Mouse (Mus musculus): ENCODE data around the gene Depp1. TPM values are rescaled to one million over a fixed set of nuclear protein-coding genes. Genes with fewer than 3 reads are reported as not detected.
"Not testable (repeated sequence)": the region's sequence is repeated elsewhere in the genome, so short reads cannot be mapped to it uniquely, and the experiment has no call there.

Gene Depp1
- 10 to 100 TPM; 84.2 to 90.4 TPM for total RNA-seq (2021)
- long read RNA-seq, experiment 1, transcript Depp1-202 (2 exons, 1,317 nt) = minor isoform, 13 of 40 reads
- long read RNA-seq, experiment 1, transcript Depp1-201 (2 exons, 1,339 nt) = major isoform, 26 of 40 reads
- long read RNA-seq, experiment 1, partial matches to known transcripts = 0 of 40 reads
- long read RNA-seq, experiment 1, other reads (novel, unspliced or antisense) = 1 of 40 reads
- long read RNA-seq, experiment 2, transcript Depp1-201 (2 exons, 1,339 nt) = major isoform, 26 of 40 reads
- long read RNA-seq, experiment 2, transcript Depp1-202 (2 exons, 1,317 nt) = minor isoform, 11 of 40 reads
- long read RNA-seq, experiment 2, partial matches to known transcripts = 0 of 40 reads
- long read RNA-seq, experiment 2, other reads (novel, unspliced or antisense) = 3 of 40 reads

- DNase-seq = peak; percentile 86 to 91
These were observed at the start of gene Depp1 for GRCm38 (mm10) chr6:116650406-116650805. TSS of gene Depp1 (plus strand) at chr6:116650609.

- DNase-seq = not testable (repeated sequence)
These were observed 49.4 kb upstream of the Depp1 start for GRCm38 (mm10) chr6:116600969-116601368.

DNA sequence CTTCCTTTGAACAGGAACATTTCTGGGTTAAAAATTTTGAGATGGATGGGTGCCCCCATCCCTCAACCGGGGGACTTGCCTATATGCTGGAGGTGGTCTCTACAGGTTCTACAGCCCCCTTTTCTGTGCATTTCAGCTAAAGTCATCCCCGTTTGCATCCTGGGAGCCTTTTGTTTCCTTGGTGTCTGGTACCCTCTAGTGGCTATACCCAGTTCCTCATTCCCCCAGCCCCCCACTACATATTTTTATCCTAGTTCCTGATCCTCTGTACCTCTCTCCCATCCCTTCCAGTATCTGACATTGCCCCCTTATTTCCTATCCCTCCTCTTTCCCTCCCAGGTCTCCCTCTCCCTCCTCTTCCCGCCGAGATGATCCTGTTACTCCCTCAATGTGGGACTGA, 43.2 kb upstream of the Depp1 start:
- no peak for DNase-seq

- DNase-seq = peak; percentile 72 to 82
These were observed 34.7 kb upstream of the Depp1 start for GRCm38 (mm10) chr6:116615719-116616118.

- peak in 1 of 2 experiments; percentile 9 for DNase-seq
These were observed 32.3 kb upstream of the Depp1 start for GRCm38 (mm10) chr6:116618073-116618472.

GRCm38 (mm10) chr6:116621318-116622023, 28.9 kb upstream of the Depp1 start:
- DNase-seq = peak; percentile 20 to 55

DNA sequence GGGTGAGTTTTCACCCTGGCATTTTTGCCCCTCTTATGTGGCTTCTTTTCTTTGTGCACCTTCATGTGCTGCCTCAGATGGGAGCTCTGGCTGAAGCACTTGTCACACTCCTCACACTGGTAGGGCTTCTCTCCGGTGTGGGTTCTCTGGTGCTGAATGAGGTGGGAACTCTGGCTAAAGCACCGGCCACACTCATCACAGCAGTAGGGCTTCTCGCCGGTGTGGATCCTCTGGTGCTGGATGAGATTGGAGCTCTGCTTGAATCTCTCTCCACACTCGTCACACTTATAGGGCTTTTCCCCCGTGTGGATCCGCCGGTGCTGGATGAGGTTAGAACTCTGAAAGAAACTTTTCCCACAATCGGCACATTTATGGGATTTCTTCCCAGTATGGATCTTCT, 24.0 kb upstream of the Depp1 start:
- DNase-seq = peak in 1 of 2 experiments; percentile 7

- no peak for DNase-seq
These were observed 22.3 kb upstream of the Depp1 start for GRCm38 (mm10) chr6:116628095-116628494.

DNA sequence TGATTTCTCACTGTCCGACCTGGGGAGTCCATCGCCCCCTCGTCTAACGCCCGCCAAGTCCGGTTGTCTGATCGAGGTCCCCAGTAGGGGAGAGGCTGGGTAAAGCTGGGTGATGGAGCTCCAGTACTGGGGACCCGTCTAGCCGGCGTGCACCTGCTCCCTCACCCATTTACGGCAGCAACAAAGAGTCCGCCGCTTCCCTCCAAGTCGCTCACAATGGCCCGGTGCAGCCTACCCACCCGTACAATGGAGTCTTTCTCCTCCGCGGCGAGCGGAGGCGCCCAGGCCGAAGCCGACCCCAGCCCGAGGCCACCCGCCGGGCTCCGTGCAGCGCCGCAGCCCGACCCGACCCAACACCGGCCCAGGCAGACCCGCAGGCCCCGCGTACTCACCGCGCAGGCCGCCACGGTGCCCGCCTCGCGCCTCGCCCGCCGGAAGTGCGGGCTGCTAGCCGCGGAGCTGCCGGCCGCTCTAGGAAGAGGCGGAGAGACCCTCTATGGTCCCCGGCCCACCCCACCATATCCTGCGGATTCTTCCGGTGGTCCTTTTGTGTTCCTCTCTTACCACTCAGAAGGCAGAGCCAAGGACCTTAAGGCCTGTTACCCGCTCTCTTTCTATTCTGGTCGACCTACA, 21.8 kb upstream of the Depp1 start, which contains the start of gene Zfp422:
Gene Zfp422 (minus strand): TSS at position 461 of the 633 bp plus-strand sequence.
- DNase-seq = peak; percentile 65 to 73

DNA sequence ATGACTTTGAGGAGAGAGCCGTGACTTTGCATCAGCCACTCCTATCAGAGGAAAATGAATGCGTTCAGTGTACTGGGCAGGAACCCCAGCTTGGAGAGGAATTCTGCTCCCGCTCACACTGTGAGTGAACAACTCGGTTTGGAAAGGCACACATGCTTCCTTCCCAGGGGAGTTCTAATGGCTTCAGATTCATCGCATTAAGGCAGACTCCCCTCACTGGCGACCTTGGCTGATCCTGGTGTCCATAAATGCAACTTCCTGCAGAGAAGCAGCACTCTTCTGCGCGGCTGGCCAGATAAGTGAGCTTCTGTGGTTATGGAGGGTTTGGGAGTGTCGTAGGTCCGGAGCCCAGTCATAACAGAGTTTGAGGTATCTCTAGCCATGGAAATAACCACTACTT, 20.6 kb upstream of the Depp1 start:
- peak in 1 of 2 experiments; percentile 37 for DNase-seq

DNA sequence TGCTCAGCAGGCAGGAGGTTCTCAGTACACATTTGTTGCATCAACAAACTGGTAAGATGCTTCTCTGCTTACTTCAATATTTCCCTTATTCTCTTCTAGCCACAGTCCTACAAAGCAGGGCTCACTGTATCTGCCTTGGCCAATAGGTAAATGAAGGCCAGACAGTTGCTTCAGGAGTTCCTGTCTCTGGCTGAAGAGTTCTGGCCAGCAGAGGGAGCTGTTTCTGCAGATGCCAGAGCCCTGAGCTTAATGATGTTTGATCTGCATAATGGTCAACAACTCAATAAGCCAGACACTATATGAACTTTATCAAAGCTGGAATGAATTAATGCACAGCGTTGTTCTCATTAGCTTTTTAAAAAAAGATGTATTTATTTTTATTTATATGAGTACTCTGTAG, 18.3 kb upstream of the Depp1 start:
- peak; percentile 84 to 91 for DNase-seq

DNA sequence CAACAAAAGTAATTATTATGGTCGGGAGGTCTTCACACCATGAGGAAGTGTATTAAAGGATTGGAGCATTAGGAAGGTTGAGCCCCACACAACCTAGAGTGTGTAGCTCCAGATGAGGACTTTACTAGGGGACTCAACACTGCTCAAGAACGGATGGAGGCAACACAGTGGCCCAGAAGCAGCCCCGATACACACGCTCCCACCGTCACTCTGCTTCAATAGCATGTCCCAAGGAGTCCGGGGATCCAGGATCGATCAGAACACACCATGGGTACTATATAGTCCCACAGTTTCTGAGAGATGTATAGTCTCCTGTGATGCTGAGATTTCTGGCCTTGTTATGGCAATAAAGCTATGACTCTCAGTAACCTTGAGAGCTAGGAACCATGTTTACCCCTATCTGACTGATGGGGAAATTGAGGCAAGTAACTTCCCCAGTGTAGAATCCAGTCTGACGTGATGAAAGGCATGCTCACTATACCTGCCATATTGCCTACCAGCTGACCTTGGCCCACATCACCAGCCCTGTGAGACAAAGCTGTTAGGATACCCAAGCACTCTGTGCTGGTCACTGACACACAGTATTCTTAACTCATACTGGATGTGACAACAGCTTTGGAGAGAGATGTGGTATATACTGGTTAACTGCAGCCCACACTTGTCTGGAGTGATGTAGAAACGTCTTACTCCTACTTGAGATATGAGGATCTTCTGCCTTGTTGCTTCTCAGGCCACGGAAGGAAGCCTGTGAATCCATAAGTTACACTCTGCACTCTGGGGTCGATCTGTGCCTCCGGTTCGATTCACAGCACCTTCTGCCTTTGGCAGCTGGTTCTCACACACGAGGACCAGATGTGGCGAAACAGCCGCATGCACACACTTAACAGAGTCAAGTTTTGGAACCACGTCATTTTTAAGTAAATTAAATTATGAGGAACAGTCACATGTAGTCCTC, 16.4 kb upstream of the Depp1 start:
- DNase-seq = peak in 1 of 2 experiments; percentile 15

DNA sequence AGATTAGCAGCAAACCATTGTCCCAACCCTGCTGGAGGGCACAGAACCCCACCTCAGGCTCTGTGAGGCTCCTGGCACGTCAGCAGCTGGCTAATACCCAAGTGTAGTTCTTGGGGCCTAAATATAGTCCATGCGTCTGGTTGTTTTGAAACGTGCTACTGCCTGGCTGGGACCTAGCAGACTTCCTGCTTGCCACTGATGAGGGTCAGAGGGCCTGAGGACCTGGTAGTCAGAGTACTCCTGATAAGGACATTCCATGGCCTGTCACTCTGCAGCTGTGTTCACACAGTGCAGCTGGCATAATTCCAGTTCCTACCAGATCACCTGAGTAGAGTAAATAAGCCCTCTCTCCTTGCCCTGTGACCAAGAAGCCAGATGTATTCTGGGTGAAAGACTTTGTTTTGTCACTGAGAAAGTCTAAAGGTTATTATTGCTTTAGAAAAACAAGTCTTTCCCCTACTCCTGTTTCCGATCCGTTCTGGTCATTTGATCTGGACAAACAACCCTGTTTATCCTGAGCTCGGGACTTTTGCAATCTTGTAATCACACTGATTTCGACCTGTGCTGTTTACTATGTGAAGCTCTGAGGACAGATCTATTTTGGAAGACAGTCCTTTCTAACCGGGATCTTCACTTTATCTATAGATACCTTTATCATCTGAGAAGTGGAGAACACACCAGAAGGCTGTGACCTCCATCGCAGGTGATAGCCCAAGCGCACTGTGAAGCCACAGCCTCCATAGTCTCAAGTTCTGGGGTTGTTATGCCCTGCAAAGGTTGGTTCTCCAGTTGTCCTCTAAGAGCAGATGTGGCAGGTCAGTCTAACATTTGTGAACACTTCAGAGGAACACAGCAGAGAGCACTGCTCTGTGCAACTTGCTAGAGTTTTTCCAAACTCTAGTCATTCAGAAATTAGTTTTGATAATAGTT, 14.9 kb upstream of the Depp1 start:
- peak; percentile 93 to 96 for DNase-seq

DNA sequence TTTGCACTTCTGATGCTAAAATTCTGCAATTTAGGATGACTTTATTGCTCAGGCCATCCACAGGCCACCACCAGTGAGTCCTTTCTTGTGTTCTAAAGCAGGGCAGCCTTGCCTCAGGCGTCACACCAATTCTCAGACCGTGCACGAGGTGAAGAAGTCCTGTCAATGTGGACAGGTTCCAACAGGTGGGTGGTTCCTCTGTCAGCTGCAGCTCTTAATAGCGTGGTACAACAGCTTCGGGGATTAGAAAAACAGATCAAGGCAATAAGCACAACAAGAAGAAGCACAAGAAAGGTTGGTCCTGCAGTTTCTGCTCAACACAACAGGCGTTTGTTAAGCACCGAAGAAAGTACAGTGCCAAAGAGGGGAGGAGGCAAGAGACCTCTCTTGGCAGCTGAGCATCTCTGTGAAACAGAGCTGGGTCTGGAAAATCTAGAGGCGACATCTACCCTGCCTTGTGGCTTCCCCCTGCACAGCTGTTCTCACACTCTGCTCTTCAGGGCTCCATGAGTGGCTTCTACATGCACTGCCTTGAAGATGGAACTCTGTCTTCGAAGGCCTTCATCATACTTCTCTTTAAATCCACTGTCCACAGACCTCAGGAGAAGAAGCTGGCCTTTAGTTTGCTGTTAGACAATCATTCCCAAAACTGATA, 13.7 kb upstream of the Depp1 start:
- peak in 1 of 2 experiments; percentile 30 for DNase-seq

GRCm38 (mm10) chr6:116637496-116637895, 12.9 kb upstream of the Depp1 start:
- peak; percentile 66 to 78 for DNase-seq

- DNase-seq = no peak
These were observed 11.5 kb upstream of the Depp1 start for GRCm38 (mm10) chr6:116638871-116639270.

GRCm38 (mm10) chr6:116639663-116640062, 10.7 kb upstream of the Depp1 start:
- peak; percentile 49 to 55 for DNase-seq

GRCm38 (mm10) chr6:116642942-116643341, 7.5 kb upstream of the Depp1 start:
- no peak for DNase-seq

GRCm38 (mm10) chr6:116643881-116644280, 6.5 kb upstream of the Depp1 start:
- peak in 1 of 2 experiments; percentile 49 for DNase-seq

GRCm38 (mm10) chr6:116644335-116644734, 6.1 kb upstream of the Depp1 start:
- DNase-seq = peak; percentile 52 to 88

All from heart, adult 18-20 months (tissue).